Mouse (Mus musculus): ENCODE measurements at regions not wholly inside any gene's neighbourhood (a gene's known extent, or its start where the extent isn't known, plus 50 kb on each side); places are given as distances from the start of the nearest gene placed in this dataset.

- Histone ChIP-seq H3K27ac (no peak overlapping the region), H3K4me2 (ENCODE audit: low read length) (no peak overlapping the region), H3K4me3 (replicated peaks; ENCODE audit: low read depth, low read length) (no peak overlapping the region), H3K27me3 (ENCODE audit: insufficient read depth, low read length) (no peaks in the 10 kb centered on the region), H3K36me3 (ENCODE audit: insufficient read depth, low read length) (no peaks in the 10 kb centered on the region), H3K9me3 (replicated peaks; ENCODE audit: low read length) (no peaks in the 10 kb centered on the region), H3K9ac (ENCODE audit: low read depth, low read length) (no peak overlapping the region), H3K4me1 (replicated peaks; ENCODE audit: insufficient read depth, low read length) (no peaks in the 10 kb centered on the region)
- TF ChIP-seq CTCF (IDR thresholded peaks at IDR 0.05; ENCODE audit: low read depth) = no peak
- WGBS = 71% methylated on average over 2 of the region's 2 CpGs
- ATAC-seq (replicated peaks; ENCODE audit: low FRiP score, low read depth) = no peak
- no peak for DNase-seq (ENCODE audit: low spot score)
These were observed 383.0 kb upstream of the Slc7a11 start for GRCm38 (mm10) chr3:50826424-50826819.

GRCm38 (mm10) chr3:50829211-50829610, 385.8 kb upstream of the Slc7a11 start:
- Histone ChIP-seq H3K4me1 (replicated peaks; ENCODE audit: insufficient read depth, low read length) (no peaks in the 10 kb centered on the region), H3K4me3 (replicated peaks; ENCODE audit: low read depth, low read length) (no peak overlapping the region), H3K4me2 (ENCODE audit: low read length) (no peak overlapping the region), H3K9ac (ENCODE audit: low read depth, low read length) (no peak overlapping the region), H3K27me3 (ENCODE audit: insufficient read depth, low read length) (no peaks in the 10 kb centered on the region), H3K9me3 (replicated peaks; ENCODE audit: low read length) (no peaks in the 10 kb centered on the region), H3K36me3 (ENCODE audit: insufficient read depth, low read length) (no peaks in the 10 kb centered on the region), H3K27ac (no peak overlapping the region)
- 74% methylated on average over 3 of the region's 3 CpGs for WGBS
- no peak for DNase-seq (ENCODE audit: low spot score)
- TF ChIP-seq CTCF (IDR thresholded peaks at IDR 0.05; ENCODE audit: low read depth) = no peak
- ATAC-seq (replicated peaks; ENCODE audit: low FRiP score, low read depth) = no peak

GRCm38 (mm10) chr3:50830446-50830845, 387.0 kb upstream of the Slc7a11 start:
- WGBS = 83% methylated on average over 6 of the region's 6 CpGs
- TF ChIP-seq CTCF (IDR thresholded peaks at IDR 0.05; ENCODE audit: low read depth) = no peak
- no peaks in the 10 kb centered on the region for H3K27me3 ChIP-seq (ENCODE audit: insufficient read depth, low read length)
- no peak overlapping the region for H3K27ac ChIP-seq
- DNase-seq (ENCODE audit: low spot score) = no peak
- no peaks in the 10 kb centered on the region for H3K36me3 ChIP-seq (ENCODE audit: insufficient read depth, low read length)
- ATAC-seq (replicated peaks; ENCODE audit: low FRiP score, low read depth) = no peak
- H3K4me1 ChIP-seq (replicated peaks; ENCODE audit: insufficient read depth, low read length) = no peaks in the 10 kb centered on the region
- H3K9me3 ChIP-seq (replicated peaks; ENCODE audit: low read length) = no peaks in the 10 kb centered on the region
- no peak overlapping the region for H3K9ac ChIP-seq (ENCODE audit: low read depth, low read length)
- H3K4me3 ChIP-seq (replicated peaks; ENCODE audit: low read depth, low read length) = no peak overlapping the region
- H3K4me2 ChIP-seq (ENCODE audit: low read length) = no peak overlapping the region

- Histone ChIP-seq H3K4me3 (replicated peaks; ENCODE audit: low read depth, low read length) (no peak overlapping the region), H3K4me2 (ENCODE audit: low read length) (no peak overlapping the region), H3K27me3 (ENCODE audit: insufficient read depth, low read length) (no peaks in the 10 kb centered on the region), H3K4me1 (replicated peaks; ENCODE audit: insufficient read depth, low read length) (no peaks in the 10 kb centered on the region), H3K36me3 (ENCODE audit: insufficient read depth, low read length) (no peaks in the 10 kb centered on the region), H3K9ac (ENCODE audit: low read depth, low read length) (no peak overlapping the region), H3K27ac (no peak overlapping the region), H3K9me3 (replicated peaks; ENCODE audit: low read length) (no peaks in the 10 kb centered on the region)
- ATAC-seq (replicated peaks; ENCODE audit: low FRiP score, low read depth) = no peak
- TF ChIP-seq CTCF (IDR thresholded peaks at IDR 0.05; ENCODE audit: low read depth) = no peak
- DNase-seq (ENCODE audit: low spot score) = no peak
- 78% methylated on average over 9 of the region's 9 CpGs for WGBS
These were observed 387.5 kb upstream of the Slc7a11 start for GRCm38 (mm10) chr3:50830926-50831325.

GRCm38 (mm10) chr3:50842216-50842615, 382.0 kb upstream of the Noct start:
- no peak overlapping the region for H3K27ac ChIP-seq
- no peak for TF ChIP-seq CTCF (IDR thresholded peaks at IDR 0.05; ENCODE audit: low read depth)
- no peaks in the 10 kb centered on the region for H3K9me3 ChIP-seq (replicated peaks; ENCODE audit: low read length)
- H3K36me3 ChIP-seq (ENCODE audit: insufficient read depth, low read length) = no peaks in the 10 kb centered on the region
- H3K4me2 ChIP-seq (ENCODE audit: low read length) = no peak overlapping the region
- no peaks in the 10 kb centered on the region for H3K27me3 ChIP-seq (ENCODE audit: insufficient read depth, low read length)
- no peak overlapping the region for H3K9ac ChIP-seq (ENCODE audit: low read depth, low read length)
- H3K4me3 ChIP-seq (replicated peaks; ENCODE audit: low read depth, low read length) = no peak overlapping the region
- peak; percentile 12 for DNase-seq (ENCODE audit: low spot score)
- WGBS = 24% methylated on average over 4 of the region's 4 CpGs
- no peak for ATAC-seq (replicated peaks; ENCODE audit: low FRiP score, low read depth)
- H3K4me1 ChIP-seq (replicated peaks; ENCODE audit: insufficient read depth, low read length) = no peaks in the 10 kb centered on the region

GRCm38 (mm10) chr3:50844835-50845301, 379.4 kb upstream of the Noct start:
- H3K4me1 ChIP-seq (replicated peaks; ENCODE audit: insufficient read depth, low read length) = no peaks in the 10 kb centered on the region
- H3K27me3 ChIP-seq (ENCODE audit: insufficient read depth, low read length) = no peaks in the 10 kb centered on the region
- H3K9me3 ChIP-seq (replicated peaks; ENCODE audit: low read length) = no peaks in the 10 kb centered on the region
- DNase-seq (ENCODE audit: low spot score) = no peak
- ATAC-seq (replicated peaks; ENCODE audit: low FRiP score, low read depth) = no peak
- H3K27ac ChIP-seq = no peak overlapping the region
- no peaks in the 10 kb centered on the region for H3K36me3 ChIP-seq (ENCODE audit: insufficient read depth, low read length)
- no peak overlapping the region for H3K4me3 ChIP-seq (replicated peaks; ENCODE audit: low read depth, low read length)
- H3K9ac ChIP-seq (ENCODE audit: low read depth, low read length) = no peak overlapping the region
- no peak overlapping the region for H3K4me2 ChIP-seq (ENCODE audit: low read length)
- 75% methylated on average over 8 of the region's 8 CpGs for WGBS
- TF ChIP-seq CTCF (IDR thresholded peaks at IDR 0.05; ENCODE audit: low read depth) = no peak

- 44% methylated on average over 2 of the region's 2 CpGs for WGBS
- no peak for ATAC-seq (replicated peaks; ENCODE audit: low FRiP score, low read depth)
- no peak for TF ChIP-seq CTCF (IDR thresholded peaks at IDR 0.05; ENCODE audit: low read depth)
- H3K27me3 ChIP-seq (ENCODE audit: insufficient read depth, low read length) = no peaks in the 10 kb centered on the region
- no peaks in the 10 kb centered on the region for H3K36me3 ChIP-seq (ENCODE audit: insufficient read depth, low read length)
- no peaks in the 10 kb centered on the region for H3K9me3 ChIP-seq (replicated peaks; ENCODE audit: low read length)
- no peak overlapping the region for H3K9ac ChIP-seq (ENCODE audit: low read depth, low read length)
- no peak for DNase-seq (ENCODE audit: low spot score)
- H3K4me3 ChIP-seq (replicated peaks; ENCODE audit: low read depth, low read length) = no peak overlapping the region
- no peaks in the 10 kb centered on the region for H3K4me1 ChIP-seq (replicated peaks; ENCODE audit: insufficient read depth, low read length)
- no peak overlapping the region for H3K27ac ChIP-seq
- H3K4me2 ChIP-seq (ENCODE audit: low read length) = no peak overlapping the region
These were observed 378.9 kb upstream of the Noct start for GRCm38 (mm10) chr3:50845311-50845710.
